Mouse (Mus musculus) stomach, postnatal 0 days (tissue): Measurements from ENCODE around the gene Atp10a.

ENCODE experiments used
- CTCF ChIP-seq: IDR thresholded peaks from 2 replicates; pipeline ENCODE4 v1.5.1; 2016; ENCODE audit warnings: antibody characterized with exemption, low read depth, mild to moderate bottlenecking, moderate library complexity
- EP300 ChIP-seq: optimal IDR thresholded peaks from 2 replicates; pipeline ENCODE3; 2016; ENCODE audit warnings: antibody characterized with exemption

GRCm38 (mm10) chr7:58822147-58822681, 166.2 kb downstream of the Atp10a start:
- TF ChIP-seq CTCF: no peak
- no peak for TF ChIP-seq EP300
